In genomic region chr2:91182405-91183147, GRCm38 (mm10) we compare ENCODE assay signal across 8 mouse cellular contexts. TPM values are rescaled to one million over a fixed set of nuclear protein-coding genes. Genes with fewer than 3 reads are reported as not detected.
DNase-seq lines count a peak whose midpoint lies in the region; ATAC-seq and TF ChIP-seq lines count a peak whose summit lies in the region.

No protein-coding gene starts in this region.

- H3K27me3 ChIP-seq in C2C12 (ENCODE audit: control insufficient read depth, insufficient read depth, insufficient read length) = no peaks in the 10 kb centered on the region
- no peaks in the 10 kb centered on the region for H3K27me3 ChIP-seq in heart, embryonic 15.5 days
- H3K27me3 ChIP-seq in neural tube, embryonic 15.5 days (replicated peaks) = no peaks in the 10 kb centered on the region

- no peaks in the 10 kb centered on the region for H3K79me3 ChIP-seq in C2C12 (ENCODE audit: low read depth)

- peaks cover 4% of the 10 kb centered on the region; the same call in 1 of the 2 replicates for H3K4me1 ChIP-seq in embryonic fibroblast, embryonic 13.5 days (ENCODE audit: control insufficient read depth, insufficient read depth, low read length)
- peaks cover 11% of the 10 kb centered on the region for H3K4me1 ChIP-seq in heart, embryonic 15.5 days (replicated peaks)
- H3K4me1 ChIP-seq in lung, adult 2 months (ENCODE audit: control insufficient read depth, insufficient read depth, low read length) = peaks cover 10% of the 10 kb centered on the region
- peaks cover 36% of the 10 kb centered on the region for H3K4me1 ChIP-seq in neural tube, embryonic 15.5 days

- peak; percentile 87 for ATAC-seq in heart, embryonic 15.5 days (replicated peaks; ENCODE audit: insufficient number of reproducible peaks, insufficient read depth, low FRiP score, low read depth)
- peak; percentile 96 for ATAC-seq in neural tube, embryonic 15.5 days (ENCODE audit: low FRiP score)

- WGBS in heart, embryonic 15.5 days = under 1% methylated on average over 81 of the region's 81 CpGs
- WGBS in lung, adult 2 months = under 1% methylated on average over 81 of the region's 81 CpGs
- under 1% methylated on average over 71 of the region's 81 CpGs for WGBS in neural tube, embryonic 15.5 days

- H3K79me2 ChIP-seq in C2C12 (ENCODE audit: control insufficient read depth, insufficient read depth) = peaks cover 7% of the 10 kb centered on the region

- TF ChIP-seq POLR2A in embryonic fibroblast, embryonic 13.5 days (IDR thresholded peaks at IDR 0.05; ENCODE audit: low read depth, low read length) = no peak
- TF ChIP-seq POLR2A in lung, adult 2 months (IDR thresholded peaks at IDR 0.05; ENCODE audit: borderline replicate concordance, extremely low read depth, low read depth, low read length) = peak; percentile 35; the same call in 1 of the 2 replicates

- H3ac ChIP-seq in C2C12 (ENCODE audit: control insufficient read depth, insufficient read length, low read depth) = peak overlapping the region; percentile 60

- H3K4me2 ChIP-seq in heart, embryonic 15.5 days = peak overlapping the region; percentile 97
- peak overlapping the region; percentile 88 for H3K4me2 ChIP-seq in neural tube, embryonic 15.5 days

- H3K4me3 ChIP-seq in C2C12 (ENCODE audit: insufficient read depth, poor library complexity, severe bottlenecking) = peak overlapping the region; percentile 74
- H3K4me3 ChIP-seq in embryonic fibroblast, embryonic 13.5 days (ENCODE audit: insufficient read depth, low read length) = peak overlapping the region; percentile 76
- peak overlapping the region; percentile 83 for H3K4me3 ChIP-seq in heart, embryonic 15.5 days
- H3K4me3 ChIP-seq in layer of hippocampus, adult 2 months = peak overlapping the region; percentile 79
- peak overlapping the region; percentile 88 for H3K4me3 ChIP-seq in lung, adult 2 months (replicated peaks; ENCODE audit: extremely low read depth, low read depth, low read length)
- H3K4me3 ChIP-seq in neural tube, embryonic 15.5 days (replicated peaks) = peak overlapping the region; percentile 89

- DNase-seq in adrenal gland, postnatal 10 days = peak; percentile 81
- DNase-seq in layer of hippocampus, adult 2 months (ENCODE audit: low spot score in 2 of 2) = peak; percentile 87 to 90
- DNase-seq in lung, adult 2 months = peak; percentile 64
- DNase-seq in thymus, adult 18-20 months = peak; percentile 86

- peak overlapping the region; percentile 60 for H3K9ac ChIP-seq in heart, embryonic 15.5 days
- H3K9ac ChIP-seq in neural tube, embryonic 15.5 days (replicated peaks) = peak overlapping the region; percentile 91

- no peak for TF ChIP-seq CTCF in C2C12 (IDR thresholded peaks at IDR 0.05; ENCODE audit: control insufficient read depth, insufficient read depth, insufficient read length)
- TF ChIP-seq CTCF in embryonic fibroblast, embryonic 13.5 days (IDR thresholded peaks at IDR 0.05; ENCODE audit: borderline replicate concordance, insufficient read depth, low read length) = no peak
- TF ChIP-seq CTCF in layer of hippocampus, adult 2 months (conservative IDR thresholded peaks at IDR 0.05) = no peak
- TF ChIP-seq CTCF in lung, adult 2 months (IDR thresholded peaks at IDR 0.05; ENCODE audit: insufficient read depth, low read length) = no peak

- H3K36me3 ChIP-seq in C2C12 (ENCODE audit: control insufficient read depth, insufficient read depth) = peaks cover 4% of the 10 kb centered on the region
- no peaks in the 10 kb centered on the region; the same call in 1 of the 2 replicates for H3K36me3 ChIP-seq in heart, embryonic 15.5 days
- peaks cover 12% of the 10 kb centered on the region for H3K36me3 ChIP-seq in neural tube, embryonic 15.5 days

- no peaks in the 10 kb centered on the region for H3K9me3 ChIP-seq in heart, embryonic 15.5 days (replicated peaks)
- no peaks in the 10 kb centered on the region for H3K9me3 ChIP-seq in neural tube, embryonic 15.5 days (replicated peaks)

- no peak overlapping the region for H3K27ac ChIP-seq in embryonic fibroblast, embryonic 13.5 days (ENCODE audit: insufficient read depth, low read length)
- H3K27ac ChIP-seq in heart, embryonic 15.5 days = peak overlapping the region; percentile 32
- H3K27ac ChIP-seq in layer of hippocampus, adult 2 months = peak overlapping the region; percentile 94
- H3K27ac ChIP-seq in neural tube, embryonic 15.5 days (replicated peaks) = peak overlapping the region; percentile 95

TF ChIP-seq in C2C12, 6 proteins besides CTCF, POLR2A, EP300 and RAD21:
- TF ChIP-seq MYOD1 (IDR thresholded peaks at IDR 0.05; ENCODE audit: control insufficient read depth, insufficient read length, low read depth) (no peak), MYOG (IDR thresholded peaks at IDR 0.05; ENCODE audit: control insufficient read depth, extremely low read depth, insufficient read length) (no peak), FOSL1 (IDR thresholded peaks at IDR 0.05; ENCODE audit: insufficient read depth, low read length, poor library complexity, severe bottlenecking) (no peak), CEBPB (IDR thresholded peaks at IDR 0.05; ENCODE audit: low read depth) (no peak), USF1 (IDR thresholded peaks at IDR 0.05; ENCODE audit: low read depth) (no peak), MAX (IDR thresholded peaks at IDR 0.05) (no peak)

RNA-seq across cellular contexts. Expression of gene Madd, which starts 1.1 kb away (rescaled TPM):
- polyA plus RNA-seq in C2C12 (2012; fragmentation: generic; extraction: Trizol) = 4.9 TPM
- 10 to 100 TPM; 17.0 to 22.5 TPM for total RNA-seq in adrenal gland, postnatal 10 days (2021)
- 5.4 and 6.3 TPM in 2 replicates for polyA plus RNA-seq in embryonic fibroblast, embryonic 13.5 days (2011; ENCODE audit: insufficient read length, low read depth, missing spikeins)
- 4.1 and 7.0 TPM in 2 replicates for polyA plus RNA-seq in heart, embryonic 15.5 days (2015; fragmentation: Nextera tagmentation; extraction: Ambion mirVana)
- 100 to 1,000 TPM; 250 to 258 TPM for total RNA-seq in layer of hippocampus, adult 2 months (2021)
- 21.7 and 31.3 TPM in 2 replicates for polyA plus RNA-seq in lung, adult 2 months (2012; rRNA removed)
- polyA plus RNA-seq in neural tube, embryonic 15.5 days (2015; fragmentation: Nextera tagmentation; extraction: Ambion mirVana) = 49.0 and 54.5 TPM in 2 replicates

RNA-seq across cellular contexts. Expression of gene Nr1h3, which starts 20.1 kb away (rescaled TPM):
- polyA plus RNA-seq in C2C12 (2012; fragmentation: generic; extraction: Trizol) = 0.21 TPM
- total RNA-seq in adrenal gland, postnatal 10 days (2021) = 10 to 100 TPM; 33.6 to 39.7 TPM
- polyA plus RNA-seq in embryonic fibroblast, embryonic 13.5 days (2011; ENCODE audit: insufficient read length, low read depth, missing spikeins) = 1.5 and 1.6 TPM in 2 replicates
- 3.5 and 4.1 TPM in 2 replicates for polyA plus RNA-seq in heart, embryonic 15.5 days (2015; fragmentation: Nextera tagmentation; extraction: Ambion mirVana)
- total RNA-seq in layer of hippocampus, adult 2 months (2021) = 1 to 10 TPM; 4.5 to 5.9 TPM
- 97.4 and 102 TPM in 2 replicates for polyA plus RNA-seq in lung, adult 2 months (2012; rRNA removed)
- 2.4 and 3.1 TPM in 2 replicates for polyA plus RNA-seq in neural tube, embryonic 15.5 days (2015; fragmentation: Nextera tagmentation; extraction: Ambion mirVana)

RNA-seq across cellular contexts. Expression of gene Acp2, which starts 20.1 kb away (rescaled TPM):
- polyA plus RNA-seq in C2C12 (2012; fragmentation: generic; extraction: Trizol) = 11.3 TPM
- 10 to 100 TPM; 30.0 to 37.0 TPM for total RNA-seq in adrenal gland, postnatal 10 days (2021)
- polyA plus RNA-seq in embryonic fibroblast, embryonic 13.5 days (2011; ENCODE audit: insufficient read length, low read depth, missing spikeins) = 51.2 and 54.9 TPM in 2 replicates
- 15.2 and 17.1 TPM in 2 replicates for polyA plus RNA-seq in heart, embryonic 15.5 days (2015; fragmentation: Nextera tagmentation; extraction: Ambion mirVana)
- total RNA-seq in layer of hippocampus, adult 2 months (2021) = 10 to 100 TPM; 50.5 to 57.5 TPM
- polyA plus RNA-seq in lung, adult 2 months (2012; rRNA removed) = 20.7 and 25.0 TPM in 2 replicates
- 35.1 and 36.6 TPM in 2 replicates for polyA plus RNA-seq in neural tube, embryonic 15.5 days (2015; fragmentation: Nextera tagmentation; extraction: Ambion mirVana)

RNA-seq across cellular contexts. Expression of gene Ddb2, which starts 54.2 kb away (rescaled TPM):
- polyA plus RNA-seq in C2C12 (2012; fragmentation: generic; extraction: Trizol) = 1.2 TPM
- total RNA-seq in adrenal gland, postnatal 10 days (2021) = 10 to 100 TPM in 1 of 2 experiments, 1 to 10 TPM in 1; 9.2 to 16.3 TPM
- polyA plus RNA-seq in embryonic fibroblast, embryonic 13.5 days (2011; ENCODE audit: insufficient read length, low read depth, missing spikeins) = 5.6 and 8.4 TPM in 2 replicates
- 8.4 and 11.3 TPM in 2 replicates for polyA plus RNA-seq in heart, embryonic 15.5 days (2015; fragmentation: Nextera tagmentation; extraction: Ambion mirVana)
- total RNA-seq in layer of hippocampus, adult 2 months (2021) = 10 to 100 TPM; 12.9 to 13.1 TPM
- polyA plus RNA-seq in lung, adult 2 months (2012; rRNA removed) = 11.8 and 13.9 TPM in 2 replicates
- polyA plus RNA-seq in neural tube, embryonic 15.5 days (2015; fragmentation: Nextera tagmentation; extraction: Ambion mirVana) = 17.5 and 20.2 TPM in 2 replicates

Comparison
In these comparisons a context has a peak if more than half of its experiments do, and no peak if none do; other contexts are left out.
1. RNA of gene Nr1h3, which starts 20.1 kb away (polyA plus RNA-seq): 97.4 to 102 TPM in lung, adult 2 months; 3.5 to 4.1 TPM in heart, embryonic 15.5 days, 2.4 to 3.1 TPM in neural tube, embryonic 15.5 days, 1.5 to 1.6 TPM in embryonic fibroblast, embryonic 13.5 days and 0.21 TPM in C2C12 (single experiment); every median in the first group is over 10 times any median in the second.
2. Peak in every context shown above with its lines, with median percentiles within 50 percentile points of each other: H3K4me3 ChIP-seq and DNase-seq.